Mouse (Mus musculus) embryonic facial prominence, embryonic 15.5 days (tissue): ENCODE results near the gene Calml4. TPM values are rescaled to one million over a fixed set of nuclear protein-coding genes. Genes with fewer than 3 reads are reported as not detected.

Experiments used
- ATAC-seq: fragments of 200-750 bp; cut with Nextera tagmentation; 2 replicates; pipeline ENCODE4 v1.8.0; 2017; ENCODE audit warnings: low read depth, moderate TSS enrichment; ENCODE audit not compliant: insufficient number of reproducible peaks, low FRiP score, low TSS enrichment
- H3K27ac ChIP-seq: fragments of 300-500 bp; sonication (generic); replicated peaks from 2 replicates; pipeline ENCODE4 v1.5.1; 2015; ENCODE audit warnings: mild to moderate bottlenecking, inconsistent platforms
- H3K27me3 ChIP-seq: fragments of 300-500 bp; sonication (generic); 2 replicates; pipeline ENCODE4 v1.6.1; 2015; ENCODE audit warnings: inconsistent platforms
- H3K36me3 ChIP-seq: fragments of 300-500 bp; sonication (generic); 2 replicates; pipeline ENCODE4 v1.6.1; 2015; ENCODE audit warnings: mild to moderate bottlenecking, inconsistent platforms
- H3K4me1 ChIP-seq: fragments of 300-500 bp; sonication (generic); 2 replicates; pipeline ENCODE4 v1.6.1; 2015; ENCODE audit warnings: inconsistent platforms
- H3K4me2 ChIP-seq: fragments of 300-500 bp; sonication (generic); replicated peaks from 2 replicates; pipeline ENCODE4 v1.6.1; 2015; ENCODE audit warnings: mild to moderate bottlenecking, inconsistent platforms
- H3K4me3 ChIP-seq: fragments of 300-500 bp; sonication (generic); replicated peaks from 2 replicates; pipeline ENCODE4 v1.5.1; 2015; ENCODE audit warnings: mild to moderate bottlenecking, inconsistent platforms
- H3K9ac ChIP-seq: fragments of 300-500 bp; sonication (generic); 2 replicates; pipeline ENCODE4 v1.6.1; 2015; ENCODE audit warnings: inconsistent platforms
- H3K9me3 ChIP-seq: fragments of 300-500 bp; sonication (generic); replicated peaks from 2 replicates; pipeline ENCODE4 v1.6.1; 2016; ENCODE audit warnings: inconsistent platforms
- WGBS: fragments of 180-500 bp; shearing (Covaris S2); methylation state at CpG from one replicate; pipeline ENCODE4 v1.1.7; 2015; 5-methylcytosine and 5-hydroxymethylcytosine counted together
- polyA plus RNA-seq: library from polyadenylated mRNA; unstranded; fragments of >200 nt; fragmentation: Nextera tagmentation; extraction: Ambion mirVana; gene quantifications from 2 replicates; pipeline ENCODE4 v1.2.1, GENCODE M21; 2015

The Calml4 gene
- polyA plus RNA-seq, 1 experiment from 2014 or later = 16.6 TPM

DNA sequence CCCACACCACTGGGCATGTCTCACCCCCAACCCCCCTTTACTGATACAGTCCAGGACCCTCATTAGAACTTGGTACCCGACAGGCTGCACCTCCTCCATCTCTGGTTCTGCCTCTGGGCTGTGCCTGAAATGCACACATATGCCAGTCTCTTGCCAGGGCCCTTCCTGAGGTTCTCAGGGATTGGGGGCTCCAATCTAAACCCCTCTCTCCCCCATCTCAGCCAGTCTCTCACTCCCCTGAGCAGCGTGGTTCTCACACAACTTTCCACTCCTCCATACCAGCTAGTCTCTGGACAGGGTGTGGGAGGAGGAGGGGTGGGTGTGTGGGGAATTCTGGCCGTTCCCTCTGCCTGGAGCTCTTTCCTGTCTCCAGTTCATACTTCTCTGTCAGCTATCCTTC is 20.3 kb upstream of the Calml4 start:
- Histone ChIP-seq H3K9me3 (no peaks in the 10 kb centered on the region), H3K27ac (peak overlapping the region; percentile 82), H3K4me3 (no peak overlapping the region), H3K4me2 (no peak overlapping the region), H3K27me3 (no peaks in the 10 kb centered on the region), H3K9ac (no peak overlapping the region), H3K4me1 (peaks cover 28% of the 10 kb centered on the region), H3K36me3 (no peaks in the 10 kb centered on the region)
- WGBS = 39% methylated on average over 3 of the region's 3 CpGs
- no peak for ATAC-seq

DNA sequence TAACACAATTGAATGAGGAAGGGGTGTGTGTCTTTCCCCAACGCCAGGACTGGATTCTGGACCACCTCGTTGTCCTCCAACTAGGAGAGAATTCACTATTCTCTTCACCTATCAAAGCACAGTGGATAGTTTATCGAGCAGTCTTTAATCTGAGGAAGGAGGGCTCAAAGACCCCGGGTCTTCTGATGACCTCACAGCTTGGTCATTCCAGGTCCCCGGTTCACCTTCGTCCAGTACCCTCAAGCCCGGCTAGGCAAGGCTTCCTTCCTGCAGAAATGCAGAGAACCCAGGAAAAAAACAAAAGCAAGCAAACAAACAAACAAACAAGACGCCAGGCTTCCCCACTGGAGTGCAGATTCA is 19.8 kb upstream of the Calml4 start:
- H3K36me3 ChIP-seq = no peaks in the 10 kb centered on the region
- no peaks in the 10 kb centered on the region for H3K9me3 ChIP-seq
- H3K9ac ChIP-seq = no peak overlapping the region
- WGBS = 20% methylated on average over 8 of the region's 8 CpGs
- peak overlapping the region; percentile 82 for H3K4me2 ChIP-seq
- H3K4me3 ChIP-seq = peak overlapping the region; percentile 71
- H3K27me3 ChIP-seq = no peaks in the 10 kb centered on the region
- peak overlapping the region; percentile 82 for H3K27ac ChIP-seq
- peaks cover 28% of the 10 kb centered on the region for H3K4me1 ChIP-seq
- no peak for ATAC-seq

DNA sequence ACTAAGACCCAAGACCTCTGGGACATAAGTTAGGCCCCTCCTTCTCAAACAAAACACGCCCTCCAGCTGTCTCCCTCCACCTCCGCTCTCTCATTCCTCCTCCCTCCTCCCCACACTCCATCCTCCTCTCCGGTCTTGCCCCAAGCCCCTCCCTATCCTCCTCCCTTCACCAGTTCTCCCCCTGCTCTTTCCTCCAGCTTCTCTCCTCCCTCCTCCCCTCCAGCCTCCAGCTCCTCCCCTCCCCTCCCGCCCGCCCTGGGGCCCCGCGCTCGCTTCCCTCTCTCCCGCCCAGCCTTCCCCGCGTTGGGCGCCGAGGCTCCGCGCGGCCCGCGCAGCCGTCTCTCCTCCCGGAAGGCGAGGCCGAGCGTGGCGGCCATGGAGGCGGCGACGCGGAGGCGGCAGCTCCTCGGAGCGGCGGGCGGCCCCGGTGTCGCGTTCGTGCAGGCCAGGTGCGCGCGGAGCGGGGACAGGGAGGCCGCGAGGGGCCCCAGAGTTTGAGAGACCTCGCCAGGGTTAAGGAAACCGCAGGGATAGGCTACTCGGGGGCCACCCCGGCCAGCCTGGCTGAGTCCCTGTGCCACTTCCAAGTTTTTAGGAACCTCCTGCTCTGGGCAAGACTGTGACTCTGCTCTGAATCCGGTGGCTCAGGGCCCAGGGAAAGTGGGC is 19.2 kb upstream of the Calml4 start, which contains the start of gene Cln6:
Gene Cln6 (plus strand): TSS at position 280 of the 666 bp plus-strand sequence.
- no peaks in the 10 kb centered on the region for H3K27me3 ChIP-seq
- peak; percentile 93 for ATAC-seq
- no peaks in the 10 kb centered on the region for H3K9me3 ChIP-seq
- WGBS = under 1% methylated on average over 39 of the region's 48 CpGs
- peak within 1 kb of the TSS; percentile 94 for H3K27ac ChIP-seq
- no peaks in the 10 kb centered on the region for H3K36me3 ChIP-seq
- peak within 1 kb of the TSS; percentile 71 for H3K4me3 ChIP-seq
- peak within 1 kb of the TSS; percentile 82 for H3K4me2 ChIP-seq
- peak within 1 kb of the TSS; percentile 82 for H3K9ac ChIP-seq
- H3K4me1 ChIP-seq = peaks cover 28% of the 10 kb centered on the region

DNA sequence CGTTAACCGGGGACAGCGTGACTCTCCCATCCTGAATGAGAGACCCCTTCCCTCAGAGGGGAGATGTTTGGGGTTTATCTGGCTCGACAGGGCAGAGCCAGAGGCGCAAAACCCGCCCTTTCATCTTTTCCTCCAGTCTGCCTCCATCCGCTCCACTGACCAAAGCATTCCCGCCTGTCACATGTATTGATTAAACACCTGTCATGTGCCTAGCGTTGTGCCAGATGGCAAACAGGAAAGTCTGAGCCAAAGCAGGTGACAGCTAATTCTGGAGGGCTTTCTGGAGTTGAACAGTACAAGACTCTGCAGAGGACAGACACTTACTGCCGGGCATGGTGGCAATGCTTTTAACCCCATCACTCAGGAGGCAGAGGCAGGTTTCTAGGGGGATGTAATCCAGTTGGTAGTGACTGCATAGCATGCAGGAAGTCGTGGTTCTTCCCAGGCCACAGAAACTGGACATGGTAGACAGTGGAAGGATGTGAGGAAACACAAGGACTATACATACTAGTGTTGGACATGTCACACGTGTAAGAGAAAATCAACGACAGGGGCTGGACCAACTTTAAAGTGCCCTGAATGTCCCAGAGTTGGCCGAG is 18.6 kb upstream of the Calml4 start:
- peak; percentile 32; the same call in 1 of the 2 replicates for ATAC-seq
- WGBS = 11% methylated on average over 14 of the region's 14 CpGs
- Histone ChIP-seq H3K27me3 (no peaks in the 10 kb centered on the region), H3K36me3 (no peaks in the 10 kb centered on the region), H3K9ac (peak overlapping the region; percentile 82), H3K4me2 (peak overlapping the region; percentile 82), H3K9me3 (no peaks in the 10 kb centered on the region), H3K4me1 (peaks cover 28% of the 10 kb centered on the region), H3K4me3 (peak overlapping the region; percentile 71), H3K27ac (peak overlapping the region; percentile 94)

DNA sequence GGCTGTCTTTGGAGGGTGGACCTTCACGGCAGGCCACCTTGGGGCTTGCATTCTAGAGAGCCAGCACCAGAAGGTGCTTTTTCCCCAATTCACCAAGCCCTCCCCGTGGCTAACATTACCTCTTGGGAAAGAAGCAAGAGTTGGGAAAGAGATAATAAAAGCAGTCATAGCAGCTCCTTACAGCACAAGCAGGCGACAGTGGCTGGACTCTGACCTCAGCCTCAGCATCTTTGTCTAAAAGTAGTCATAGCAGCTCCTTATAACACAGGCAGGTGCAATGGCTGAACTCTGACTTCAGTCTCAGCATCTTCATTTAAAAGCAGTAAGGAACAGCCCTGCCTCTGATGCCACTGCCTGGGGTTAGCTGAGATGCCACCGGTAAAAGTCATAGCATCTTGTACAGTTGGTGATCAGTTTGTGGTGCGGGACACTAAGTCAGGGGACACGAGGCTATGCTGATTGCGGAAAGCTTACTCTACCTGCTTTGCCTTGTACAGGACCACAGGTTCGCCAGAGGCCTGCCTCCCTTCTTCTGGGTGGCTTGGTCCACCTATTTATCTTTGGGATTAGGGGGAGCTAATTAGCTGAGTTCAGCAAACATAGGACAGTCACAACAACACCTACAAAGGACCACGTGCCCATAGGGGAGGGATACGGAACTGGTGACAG is 14.4 kb upstream of the Calml4 start:
- H3K4me1 ChIP-seq = peaks cover 29% of the 10 kb centered on the region
- no peak for ATAC-seq
- H3K4me3 ChIP-seq = no peak overlapping the region
- no peaks in the 10 kb centered on the region for H3K9me3 ChIP-seq
- no peaks in the 10 kb centered on the region for H3K27me3 ChIP-seq
- no peak overlapping the region for H3K4me2 ChIP-seq
- H3K9ac ChIP-seq = no peak overlapping the region
- 0 out of 2 replicates have a peak, but pooled peaks cover 6% of the 10 kb centered on the region for H3K36me3 ChIP-seq
- H3K27ac ChIP-seq = no peak overlapping the region
- WGBS = 78% methylated on average over 10 of the region's 10 CpGs

DNA sequence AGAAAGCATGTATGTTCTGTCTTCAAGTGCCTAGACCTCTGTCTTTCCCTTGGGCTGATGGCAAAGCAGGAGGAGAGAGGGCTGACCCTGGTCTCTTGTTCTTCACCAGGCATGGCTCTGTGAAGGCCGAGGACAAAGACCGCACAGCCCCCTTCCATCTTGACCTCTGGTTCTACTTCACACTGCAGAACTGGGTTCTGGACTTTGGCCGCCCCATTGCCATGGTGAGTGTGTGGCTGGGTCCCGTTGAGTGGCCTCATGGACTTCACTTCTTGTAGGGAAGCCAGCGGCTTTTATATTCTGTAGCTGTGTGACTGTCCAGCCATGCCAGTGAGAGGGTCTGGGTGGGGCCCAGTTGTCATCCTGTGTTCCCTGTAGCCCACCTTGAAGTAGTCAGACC is 13.4 kb upstream of the Calml4 start:
- no peak overlapping the region for H3K27ac ChIP-seq
- H3K36me3 ChIP-seq = peaks cover 12% of the 10 kb centered on the region
- H3K27me3 ChIP-seq = no peaks in the 10 kb centered on the region
- no peak overlapping the region for H3K9ac ChIP-seq
- no peak for ATAC-seq
- H3K4me2 ChIP-seq = no peak overlapping the region
- peaks cover 26% of the 10 kb centered on the region for H3K4me1 ChIP-seq
- H3K9me3 ChIP-seq = no peaks in the 10 kb centered on the region
- WGBS = 96% methylated on average over 5 of the region's 5 CpGs
- no peak overlapping the region for H3K4me3 ChIP-seq

DNA sequence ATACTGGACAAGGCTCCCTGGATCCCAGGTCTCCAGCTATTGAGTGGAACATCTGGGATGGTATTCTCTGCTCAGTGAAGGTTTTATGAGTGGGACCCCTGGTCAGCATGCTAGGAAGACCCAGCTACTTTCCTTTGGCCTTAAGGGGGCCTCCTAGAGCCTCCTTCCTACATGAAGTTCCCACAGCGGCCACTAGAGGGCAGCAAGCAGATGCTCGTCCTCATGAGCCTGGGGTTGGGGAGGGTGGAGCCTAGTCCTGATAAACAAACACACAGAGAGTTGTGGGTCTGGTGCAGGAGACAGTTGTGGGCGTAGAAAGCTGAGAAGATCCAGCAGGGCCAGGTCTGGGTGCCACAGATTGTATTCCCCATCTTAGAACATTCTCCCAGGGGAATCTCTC is 10.2 kb upstream of the Calml4 start:
- Histone ChIP-seq H3K36me3 (peaks cover 26% of the 10 kb centered on the region), H3K27me3 (no peaks in the 10 kb centered on the region), H3K27ac (no peak overlapping the region), H3K9me3 (no peaks in the 10 kb centered on the region), H3K4me2 (no peak overlapping the region), H3K4me3 (no peak overlapping the region), H3K9ac (no peak overlapping the region), H3K4me1 (peaks cover 12% of the 10 kb centered on the region)
- ATAC-seq = no peak
- WGBS = 1% methylated on average over 3 of the region's 3 CpGs

DNA sequence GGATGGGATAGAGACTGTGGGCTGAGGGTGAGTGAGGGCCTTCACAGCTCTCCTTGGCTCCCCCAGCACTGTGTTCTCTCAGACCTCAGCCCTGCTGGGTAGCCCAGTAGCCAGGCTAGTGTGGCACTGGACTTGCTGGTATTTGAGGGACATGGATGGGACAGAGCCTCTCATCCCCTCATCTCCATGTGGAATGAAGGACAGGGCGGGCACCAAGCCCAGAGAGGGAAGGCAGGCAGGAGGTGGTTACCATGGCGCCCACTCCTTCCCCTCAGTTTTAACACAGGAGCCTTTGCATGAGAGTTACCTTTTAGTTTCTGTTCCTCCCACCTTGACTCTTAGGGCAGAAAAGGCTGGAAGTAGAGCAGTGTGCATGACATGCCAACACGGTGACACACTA is 9.2 kb upstream of the Calml4 start:
- Histone ChIP-seq H3K9me3 (no peaks in the 10 kb centered on the region), H3K36me3 (peaks cover 26% of the 10 kb centered on the region), H3K27me3 (no peaks in the 10 kb centered on the region), H3K27ac (no peak overlapping the region), H3K4me1 (peaks cover 12% of the 10 kb centered on the region), H3K4me3 (no peak overlapping the region), H3K9ac (no peak overlapping the region), H3K4me2 (no peak overlapping the region)
- no peak for ATAC-seq
- 95% methylated on average over 3 of the region's 3 CpGs for WGBS

DNA sequence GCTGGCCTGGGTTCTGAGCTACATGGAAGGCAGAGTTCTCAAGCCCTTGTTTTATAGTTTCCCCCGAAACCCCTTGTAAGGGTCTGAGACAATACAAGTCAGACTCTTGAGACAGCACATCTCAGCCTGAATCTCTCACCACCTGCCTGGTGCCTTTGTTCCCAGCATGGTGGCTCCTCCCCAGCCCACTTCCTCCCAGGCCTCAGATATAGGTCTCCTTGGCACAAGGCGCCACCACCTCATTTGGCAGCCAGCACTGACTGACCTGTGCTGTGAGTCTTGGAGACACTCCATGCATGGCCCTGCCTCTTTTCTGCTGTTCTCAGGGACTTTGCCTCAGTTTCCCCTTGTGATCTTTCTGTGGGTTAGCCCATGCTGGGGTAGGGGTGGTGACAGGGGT is 6.3 kb upstream of the Calml4 start:
- WGBS = 87% methylated on average over 2 of the region's 2 CpGs
- Histone ChIP-seq H3K36me3 (peaks cover 26% of the 10 kb centered on the region), H3K9me3 (no peaks in the 10 kb centered on the region), H3K4me1 (peaks cover 20% of the 10 kb centered on the region), H3K9ac (no peak overlapping the region), H3K27ac (no peak overlapping the region), H3K27me3 (no peaks in the 10 kb centered on the region), H3K4me2 (no peak overlapping the region), H3K4me3 (no peak overlapping the region)
- no peak for ATAC-seq

DNA sequence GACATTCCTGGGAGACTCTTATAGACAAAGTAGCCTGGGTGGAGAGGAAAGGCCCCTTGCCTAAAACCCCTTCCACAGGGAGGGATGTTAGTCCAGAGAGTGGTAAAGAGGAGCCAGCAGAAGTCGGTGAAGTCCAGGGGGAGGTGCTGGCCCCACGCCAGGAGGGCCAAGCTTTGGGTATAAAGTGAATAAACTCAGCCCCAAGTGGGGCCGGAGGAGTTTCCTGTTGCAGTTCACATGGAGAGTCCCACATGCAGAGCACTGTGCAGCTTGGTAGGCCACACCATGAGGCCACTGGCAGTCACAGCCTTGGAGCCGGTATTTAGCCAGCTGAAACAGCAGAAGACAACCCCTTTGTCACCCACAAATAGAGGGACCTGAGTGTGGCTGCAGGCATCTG is 3.4 kb upstream of the Calml4 start:
- Histone ChIP-seq H3K4me2 (no peak overlapping the region), H3K36me3 (peaks cover 14% of the 10 kb centered on the region), H3K9ac (no peak overlapping the region), H3K27me3 (no peaks in the 10 kb centered on the region), H3K9me3 (no peaks in the 10 kb centered on the region), H3K4me3 (no peak overlapping the region), H3K27ac (no peak overlapping the region), H3K4me1 (peaks cover 30% of the 10 kb centered on the region)
- ATAC-seq = no peak
- 36% methylated on average over 4 of the region's 4 CpGs for WGBS

DNA sequence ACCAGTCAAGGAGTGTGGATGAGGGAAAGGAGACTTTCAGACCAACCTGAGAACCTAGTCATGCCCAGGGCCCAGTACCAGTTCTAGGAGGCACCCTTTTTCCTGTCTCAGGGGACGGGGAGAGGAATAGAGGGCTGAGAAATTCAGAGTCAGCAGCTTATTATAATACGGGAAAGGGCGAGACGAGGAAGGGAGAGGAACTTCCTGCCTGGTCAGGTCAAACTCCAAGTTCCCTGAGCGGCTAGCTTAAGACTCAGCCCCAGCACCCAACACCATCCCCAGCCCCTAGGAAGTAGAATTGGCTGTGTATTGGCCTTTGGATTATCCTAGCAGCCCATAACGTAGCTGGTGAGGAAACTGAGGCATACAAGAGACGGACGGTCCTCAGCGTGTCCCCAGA is 664 bp upstream of the Calml4 start:
- Histone ChIP-seq H3K4me3 (no peak overlapping the region), H3K9ac (no peak overlapping the region), H3K4me1 (peaks cover 34% of the 10 kb centered on the region), H3K9me3 (no peaks in the 10 kb centered on the region), H3K27ac (peak overlapping the region; percentile 75), H3K36me3 (0 out of 2 replicates have a peak, but pooled peaks cover 2% of the 10 kb centered on the region), H3K27me3 (no peaks in the 10 kb centered on the region), H3K4me2 (peak overlapping the region; percentile 32; the same call in 1 of the 2 replicates)
- ATAC-seq = no peak
- WGBS = 70% methylated on average over 9 of the region's 9 CpGs
